Mouse (Mus musculus) T-helper 2 cell (primary cell): ENCODE data around the gene Zfp141.

Experiments
- in situ Hi-C: fragments of 300-600 bp; cut with MboI, MseI; formaldehyde crosslinking; loops from one replicate; pipeline ENCODE4 v1.15.1; 2025; ENCODE audit warnings: high pct_unique_total_duplicates

The Zfp141 gene

DNA sequence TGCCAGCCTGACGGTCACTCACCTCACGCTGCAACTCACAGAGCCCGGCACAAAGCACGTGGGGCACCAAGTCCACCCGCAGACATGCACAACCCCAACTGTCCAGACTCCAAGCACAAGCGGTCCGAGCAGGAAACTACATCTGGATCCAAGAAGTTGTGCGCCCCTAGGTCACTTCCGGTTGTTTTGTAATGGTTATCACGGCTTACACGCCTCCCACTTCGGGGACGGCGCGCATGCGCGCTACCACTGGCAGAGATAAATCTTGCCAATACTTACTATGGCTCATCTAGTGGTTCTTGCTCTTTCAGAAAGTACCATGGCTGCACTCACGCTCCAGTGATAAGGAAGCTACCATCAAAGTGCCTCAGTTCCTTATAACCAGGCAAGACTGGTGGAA is at the start of gene Zfp141:
Gene Zfp141 (minus strand): TSS at position 153 of the 400 bp plus-strand sequence.
- in situ Hi-C loops, result loop anchor here (10.0 to 25.0 kb wide), 2 partner anchors 1018 to 1111 kb away; partner anchors contain the start of genes AI987944, AW146154 and Gm20449

DNA sequence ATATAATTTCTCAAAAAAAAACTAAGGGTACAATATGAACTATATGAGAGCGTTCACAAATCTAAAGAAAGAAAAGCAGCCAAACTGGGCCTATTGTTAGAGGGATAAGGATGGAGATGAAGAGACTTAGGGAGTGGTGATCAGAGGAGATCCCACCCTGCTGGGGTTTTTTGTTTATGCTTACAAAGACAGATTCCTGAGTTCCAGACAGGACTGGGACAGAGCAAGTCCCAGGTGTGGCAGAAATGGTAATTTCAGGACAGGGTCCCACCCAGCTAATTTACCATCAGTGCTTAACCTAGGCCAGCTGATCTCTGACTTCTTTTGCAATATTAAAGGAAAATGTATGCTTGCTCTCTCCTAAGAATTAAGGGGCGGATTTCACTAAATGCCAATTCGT is 46.2 kb upstream of the Zfp141 start:
- in situ Hi-C loops, result no loop called here

DNA sequence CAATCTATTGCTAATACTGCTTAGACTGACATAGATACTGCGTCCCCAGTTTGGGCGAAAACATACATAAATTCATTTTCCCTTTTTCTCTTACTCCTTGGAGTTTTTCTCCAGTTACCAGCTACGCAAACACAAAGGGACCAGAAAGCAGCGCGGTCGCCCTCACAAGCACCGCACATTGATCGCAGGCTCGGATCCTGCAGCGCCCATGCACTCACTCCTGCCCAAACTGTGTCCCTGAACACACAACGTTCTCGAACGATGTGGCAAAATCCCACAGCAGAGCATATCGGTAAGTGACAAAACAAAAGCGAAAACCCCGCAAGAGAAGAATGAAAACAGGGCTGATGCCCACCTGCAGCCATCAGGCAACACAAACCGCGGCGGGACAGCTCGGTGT is 354 bp downstream of the Zfp141 start:
- in situ Hi-C loops, result loop anchor here (10.0 to 25.0 kb wide), 2 partner anchors 1018 to 1110 kb away; partner anchors contain the start of genes AI987944, AW146154 and Gm20449

DNA sequence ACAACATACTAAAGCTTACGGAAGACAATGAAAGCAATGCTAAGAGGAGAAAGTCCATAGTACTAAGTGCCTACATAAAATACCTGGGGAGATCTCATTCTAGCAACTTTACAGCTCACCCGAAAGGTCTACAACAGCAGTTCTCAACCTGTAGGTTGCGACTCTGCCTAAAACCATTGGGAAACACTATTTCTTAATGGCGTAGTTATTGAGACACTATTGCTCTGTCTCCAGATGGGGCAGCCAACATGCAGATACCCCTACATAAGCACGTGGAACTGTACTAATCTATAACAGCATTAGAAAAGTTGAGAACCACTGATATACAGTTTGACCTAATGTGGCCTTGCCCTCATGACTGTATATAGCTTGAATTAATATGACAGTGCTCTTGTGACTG is 7.3 kb downstream of the Zfp141 start:
- in situ Hi-C loops, result loop anchor here (25.0 kb wide), 1 partner anchor 861 kb away; the partner anchor contains the start of gene Zfp788

DNA sequence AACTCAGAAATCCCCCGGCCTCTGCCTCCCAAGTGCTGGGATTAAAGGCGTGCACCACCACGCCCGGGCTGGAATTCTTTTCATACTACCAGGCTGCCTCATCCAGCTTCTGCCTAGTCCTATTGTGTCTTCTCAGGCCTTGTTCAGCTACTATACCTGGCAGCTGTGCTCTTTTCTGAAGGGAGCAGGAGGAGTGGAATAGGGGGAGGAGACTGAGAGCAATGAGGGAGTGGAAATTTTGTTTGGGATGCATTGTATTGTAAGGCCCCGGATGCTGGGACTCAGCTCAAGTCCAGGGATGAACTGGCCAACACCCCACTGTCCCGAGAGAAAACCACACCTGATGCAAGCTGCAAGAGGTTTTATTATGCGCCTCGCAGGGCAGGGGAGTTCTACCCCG is 8.2 kb downstream of the Zfp141 start:
- in situ Hi-C loops, result loop anchor here (25.0 kb wide), 1 partner anchor 860 kb away; the partner anchor contains the start of gene Zfp788

DNA sequence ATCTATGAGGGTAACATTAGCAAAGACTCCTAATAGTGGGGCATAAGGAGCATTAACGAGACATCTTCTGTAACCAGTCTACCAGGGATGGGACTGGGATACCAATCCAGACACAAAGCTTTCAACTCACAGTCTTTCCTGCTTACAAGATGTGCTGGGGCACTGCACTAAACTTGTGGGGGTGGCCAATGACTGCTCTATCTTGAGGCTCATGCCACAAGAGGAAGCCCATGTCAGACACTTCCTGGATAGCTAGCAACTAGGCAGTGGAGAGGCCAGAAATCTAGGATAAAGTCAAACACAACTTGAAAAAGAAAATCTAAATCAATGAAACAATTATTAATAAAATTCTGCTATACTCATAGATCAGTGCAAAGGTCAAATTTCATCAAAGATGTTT is 9.3 kb downstream of the Zfp141 start:
- in situ Hi-C loops, result loop anchor here (25.0 kb wide), 1 partner anchor 859 kb away; the partner anchor contains the start of gene Zfp788

DNA sequence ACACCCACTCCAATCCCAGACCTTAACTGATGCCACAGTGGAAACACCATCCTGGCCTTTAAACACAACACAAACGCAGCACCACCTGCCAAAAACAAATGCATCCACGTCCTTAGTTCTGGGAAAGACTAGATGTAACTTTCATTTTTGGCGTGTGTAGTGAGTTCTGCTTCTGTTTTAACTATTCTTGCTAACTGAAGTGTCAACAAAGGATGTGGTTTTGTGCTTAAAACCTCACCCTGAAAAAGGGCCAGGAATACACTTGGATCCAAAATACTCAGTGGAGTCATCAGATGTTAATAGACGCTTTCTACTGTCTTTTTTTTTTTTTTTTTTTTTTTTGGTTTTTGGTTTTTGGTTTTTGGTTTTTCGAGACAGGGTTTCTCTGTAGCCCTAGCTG is 14.7 kb downstream of the Zfp141 start:
- in situ Hi-C loops, result loop anchor here (25.0 kb wide), 1 partner anchor 854 kb away; the partner anchor contains the start of gene Zfp788

DNA sequence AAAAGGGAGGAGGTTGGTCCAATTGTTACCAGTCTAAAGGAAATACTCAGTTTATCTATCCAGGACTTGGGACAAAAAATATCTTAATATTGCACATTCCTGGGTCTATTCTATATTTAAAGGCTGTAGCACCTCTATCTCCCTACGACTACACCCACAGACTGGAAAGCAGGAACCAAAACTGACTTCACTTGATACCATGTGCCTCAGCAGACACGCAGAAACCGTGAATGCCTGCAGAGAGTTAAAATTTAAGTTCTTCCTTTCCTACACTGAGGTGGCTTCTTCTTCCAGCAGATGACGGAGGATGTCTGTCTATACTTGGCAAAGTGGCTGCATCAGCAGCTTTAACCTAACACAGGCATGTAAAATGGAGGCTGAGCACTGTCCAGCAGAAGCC is 15.2 kb downstream of the Zfp141 start:
- in situ Hi-C loops, result loop anchor here (25.0 kb wide), 1 partner anchor 853 kb away; the partner anchor contains the start of gene Zfp788

DNA sequence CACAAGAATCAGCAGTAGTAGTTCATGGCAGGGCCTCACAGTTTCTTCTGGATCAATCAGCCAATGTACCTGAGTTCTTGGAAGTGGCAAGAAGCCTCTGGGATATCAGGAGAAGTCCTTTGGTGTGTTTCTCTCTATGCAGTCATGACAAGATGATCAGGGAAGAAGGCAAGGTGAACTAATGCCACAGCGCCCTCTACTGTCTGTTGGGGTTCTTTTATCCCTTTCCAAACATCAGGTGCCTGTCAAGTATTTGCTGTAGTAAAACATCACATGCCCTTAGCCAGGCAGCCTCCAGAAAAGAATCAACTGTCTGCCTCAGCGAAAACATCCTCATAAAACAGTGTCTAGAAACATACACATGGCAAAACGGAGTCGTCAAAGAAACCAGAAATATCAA is 50.9 kb downstream of the Zfp141 start:
- in situ Hi-C loops, result no loop called here

DNA sequence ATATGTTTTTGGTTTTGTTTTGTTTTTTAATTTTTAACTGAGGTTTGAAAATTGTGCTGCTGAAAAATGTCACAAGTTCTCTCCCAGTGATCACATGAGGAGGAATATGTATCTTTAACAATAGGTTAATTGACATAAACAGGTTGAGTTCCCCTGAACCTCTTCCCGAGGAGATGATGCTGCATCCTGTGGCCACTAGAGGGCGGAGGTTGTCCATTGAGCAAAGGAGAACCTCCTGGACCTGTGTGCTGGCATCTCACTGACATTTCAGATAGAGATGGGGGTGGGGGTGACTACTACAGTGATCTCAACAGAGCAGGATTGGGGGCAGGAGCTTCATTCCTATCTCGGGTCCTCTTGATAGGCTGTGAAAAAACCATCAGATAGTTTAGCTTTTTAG is 54.9 kb downstream of the Zfp141 start:
- in situ Hi-C loops, result no loop called here

DNA sequence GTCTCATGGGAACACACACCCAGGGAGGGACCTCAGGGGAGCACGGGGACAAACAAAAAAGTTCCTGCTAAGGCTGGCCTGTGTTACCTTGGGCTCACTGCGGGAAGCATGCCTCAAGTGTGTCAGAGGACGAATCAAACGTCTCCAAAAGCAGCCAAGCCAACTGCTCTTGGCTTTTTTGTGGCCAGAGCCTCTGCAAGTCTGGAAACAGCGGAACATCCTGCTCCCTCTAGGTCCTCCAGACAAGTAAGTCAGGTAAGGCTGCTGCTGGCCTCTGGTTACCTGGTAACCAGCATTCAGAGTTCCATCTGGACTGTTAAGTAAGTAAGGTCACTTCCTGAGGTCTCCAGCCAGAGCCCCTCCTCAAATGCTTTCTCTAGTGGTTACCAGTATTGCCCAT is 57.7 kb downstream of the Zfp141 start, which contains the start of gene 4933421I07Rik:
Gene 4933421I07Rik (minus strand): TSS at position 271 of the 400 bp plus-strand sequence.
- in situ Hi-C loops, result loop anchor here (10.0 to 25.0 kb wide), 2 partner anchors 214 to 477 kb away; no protein-coding TSS in a partner anchor

DNA sequence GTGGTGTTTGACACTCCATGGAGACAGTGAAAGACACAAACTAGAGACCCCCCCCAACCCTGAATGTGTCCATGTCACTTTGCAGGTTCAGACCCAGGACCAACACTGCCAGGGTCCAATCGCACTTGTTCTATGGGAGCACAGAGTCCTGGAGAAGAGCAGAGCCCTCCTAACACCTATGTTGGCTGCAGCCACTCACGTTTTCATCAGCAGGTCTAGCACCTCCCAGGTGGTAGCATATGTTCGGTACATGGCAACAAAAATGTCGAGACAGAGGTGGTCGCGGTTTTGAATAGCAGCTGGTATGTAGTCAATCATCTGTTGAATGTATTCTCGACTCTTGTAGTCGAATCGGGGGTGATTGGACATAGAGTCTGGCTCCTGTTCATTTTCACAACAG is 58.2 kb downstream of the Zfp141 start:
- in situ Hi-C loops, result loop anchor here (10.0 to 25.0 kb wide), 2 partner anchors 215 to 477 kb away; no protein-coding TSS in a partner anchor
